Mouse (Mus musculus) gastrocnemius, adult 8-10 months (tissue): Measurements from ENCODE around the gene Hist1h4d. TPM values are rescaled to one million over a fixed set of nuclear protein-coding genes. Genes with fewer than 3 reads are reported as not detected.
"Not testable (repeated sequence)": the region's sequence is repeated elsewhere in the genome, so short reads cannot be mapped to it uniquely, and the experiment has no call there.

Source experiments
- DNase-seq, 2 experiments: peaks; one replicate each; pipeline ENCODE4 v3.0.0; 2022; ENCODE audit warnings: low spot score in 2 of 2
- total RNA-seq, 4 experiments: library from RNA; stranded (reverse); gene quantifications; 2 replicates each; pipeline ENCODE4 v1.2.4; 2022

The Hist1h4d gene
- 10 to 100 TPM; 37.8 to 57.9 (median 48.1) TPM for total RNA-seq

DNA sequence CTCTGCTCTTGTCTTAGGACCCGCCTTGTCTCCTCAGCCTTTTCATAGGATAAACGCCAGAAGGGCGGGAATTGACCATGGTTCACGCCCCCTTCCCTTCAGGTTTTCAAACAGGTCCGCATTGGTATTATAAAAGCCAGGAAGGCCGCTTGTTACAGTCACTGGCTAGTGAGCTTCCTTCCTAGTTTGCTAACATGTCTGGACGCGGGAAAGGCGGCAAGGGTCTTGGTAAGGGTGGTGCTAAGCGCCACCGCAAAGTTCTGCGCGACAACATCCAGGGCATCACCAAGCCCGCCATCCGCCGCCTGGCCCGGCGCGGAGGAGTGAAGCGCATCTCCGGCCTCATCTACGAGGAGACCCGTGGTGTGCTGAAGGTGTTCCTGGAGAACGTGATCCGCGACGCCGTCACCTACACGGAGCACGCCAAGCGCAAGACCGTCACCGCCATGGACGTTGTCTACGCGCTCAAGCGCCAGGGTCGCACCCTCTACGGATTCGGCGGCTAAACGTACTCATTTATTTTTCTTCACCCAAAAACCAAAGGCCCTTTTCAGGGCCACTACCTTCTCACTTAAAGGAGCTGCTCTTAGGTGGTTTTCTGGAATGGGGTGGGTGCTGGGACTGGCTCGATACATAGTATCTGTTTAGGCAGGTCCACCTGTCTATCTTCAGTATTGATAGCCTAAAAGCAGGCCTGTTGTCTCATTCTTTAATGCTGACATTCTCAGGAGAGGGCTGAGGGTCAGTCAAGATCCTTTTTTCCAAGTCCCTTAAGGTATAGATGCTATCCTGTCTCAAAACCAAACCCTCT lies at the start of gene Hist1h4d:
TSS of gene Hist1h4d (plus strand) at position 191 of the 811 bp plus-strand sequence.
- DNase-seq, result peak; percentile 88 to 90

DNA sequence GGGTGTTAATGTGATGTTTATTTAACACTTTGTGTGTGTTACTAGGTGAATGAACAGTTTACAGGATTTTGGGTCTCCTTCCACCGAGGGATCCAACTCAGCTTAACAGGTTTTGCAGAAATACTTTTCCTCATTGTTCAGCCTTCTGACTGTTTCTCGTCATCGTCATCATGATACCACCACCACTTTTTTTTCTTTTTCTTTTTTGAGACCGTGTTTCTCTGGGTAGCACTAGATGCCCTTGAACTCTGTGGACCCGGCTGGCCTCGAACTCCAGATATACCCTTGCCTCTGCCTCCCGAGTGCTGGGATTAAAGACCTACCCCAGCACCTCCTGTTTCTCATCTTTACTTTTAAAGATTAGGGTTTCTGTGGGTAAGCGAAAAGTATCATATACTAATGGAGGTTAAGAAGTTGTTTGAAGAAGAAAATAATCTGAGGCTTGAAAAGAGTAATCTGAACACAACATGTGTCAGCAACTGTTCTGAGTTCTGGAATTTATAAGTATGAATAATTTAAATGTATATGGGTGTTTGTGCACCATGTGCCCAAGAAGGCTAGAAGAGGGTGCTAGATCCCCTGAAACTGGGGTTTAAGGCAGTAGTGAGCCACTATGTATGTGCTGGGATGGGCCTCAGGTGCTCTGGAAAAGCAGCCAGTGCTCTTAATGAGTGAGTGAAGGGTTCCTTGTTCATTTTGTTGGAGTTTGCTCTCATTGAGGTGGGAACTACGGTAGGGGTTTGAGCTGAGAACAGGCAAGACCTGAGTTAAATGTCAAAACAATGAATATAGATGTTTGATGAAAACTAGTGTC lies 48.9 kb upstream of the Hist1h4d start:
- no peak for DNase-seq

DNA sequence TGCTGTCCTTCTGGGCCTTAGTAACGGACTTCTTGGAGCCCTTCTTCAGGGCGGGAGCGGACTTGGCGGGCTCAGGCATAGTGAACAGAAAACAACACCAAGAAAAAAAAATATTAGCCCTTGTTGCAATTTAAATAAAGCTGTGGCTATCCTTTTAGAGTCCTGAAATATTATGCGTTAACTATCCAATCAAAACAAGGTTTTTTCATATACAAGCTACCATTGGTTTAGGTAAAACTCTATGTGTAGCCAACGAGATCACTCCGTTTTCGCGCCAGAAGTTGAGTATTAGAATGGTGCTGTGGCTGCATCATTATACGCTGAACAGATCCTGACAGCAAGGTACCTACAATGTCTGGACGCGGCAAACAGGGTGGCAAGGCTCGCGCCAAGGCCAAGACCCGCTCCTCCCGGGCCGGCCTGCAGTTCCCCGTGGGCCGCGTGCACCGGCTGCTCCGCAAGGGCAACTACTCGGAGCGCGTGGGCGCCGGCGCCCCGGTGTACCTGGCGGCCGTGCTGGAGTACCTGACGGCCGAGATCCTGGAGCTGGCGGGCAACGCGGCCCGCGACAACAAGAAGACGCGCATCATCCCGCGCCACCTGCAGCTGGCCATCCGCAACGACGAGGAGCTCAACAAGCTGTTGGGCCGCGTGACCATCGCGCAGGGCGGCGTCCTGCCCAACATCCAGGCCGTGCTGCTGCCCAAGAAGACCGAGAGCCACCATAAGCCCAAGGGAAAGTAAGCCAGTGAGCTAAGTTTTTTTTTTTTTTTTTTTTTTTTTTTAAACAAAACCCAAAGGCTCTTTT lies 47.6 kb upstream of the Hist1h4d start, which contains the start of gene Hist1h2af:
TSS of gene Hist1h2af (plus strand) at position 347 of the 808 bp plus-strand sequence.
- not testable (repeated sequence) for DNase-seq

- DNase-seq, result no peak
Measured at GRCm38 (mm10) chr13:23534368-23535131, 46.8 kb upstream of the Hist1h4d start.

GRCm38 (mm10) chr13:23535137-23536075 lies 46.0 kb upstream of the Hist1h4d start, which contains the start of gene Hist1h3g:
Gene Hist1h3g (plus strand): TSS chr13:23535422.
- peak; percentile 51 to 60 for DNase-seq

- no peak for DNase-seq
Measured at GRCm38 (mm10) chr13:23536076-23536822, 45.1 kb upstream of the Hist1h4d start.

- DNase-seq, result no peak
Measured at GRCm38 (mm10) chr13:23537006-23537710, 44.2 kb upstream of the Hist1h4d start.

DNA sequence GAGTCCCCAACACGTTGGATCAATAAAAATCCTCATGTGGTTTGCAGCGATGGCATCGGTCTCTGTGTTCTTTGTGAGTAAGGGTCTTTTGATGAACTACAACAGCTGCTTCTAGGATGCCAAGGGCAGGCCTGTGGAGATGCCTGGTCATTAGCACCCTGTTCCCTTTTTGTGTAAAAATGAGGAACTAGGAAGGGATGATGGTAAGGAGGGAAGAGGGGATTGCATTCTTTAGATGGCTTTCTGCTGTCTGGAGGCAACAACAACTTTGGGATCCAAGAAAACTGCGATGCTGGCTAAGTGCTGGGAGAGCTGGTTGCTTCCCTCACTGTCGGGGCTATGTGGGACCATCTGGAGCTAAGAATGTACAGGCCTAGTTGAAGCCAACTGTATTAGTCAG lies 43.1 kb upstream of the Hist1h4d start:
- DNase-seq, result no peak

DNA sequence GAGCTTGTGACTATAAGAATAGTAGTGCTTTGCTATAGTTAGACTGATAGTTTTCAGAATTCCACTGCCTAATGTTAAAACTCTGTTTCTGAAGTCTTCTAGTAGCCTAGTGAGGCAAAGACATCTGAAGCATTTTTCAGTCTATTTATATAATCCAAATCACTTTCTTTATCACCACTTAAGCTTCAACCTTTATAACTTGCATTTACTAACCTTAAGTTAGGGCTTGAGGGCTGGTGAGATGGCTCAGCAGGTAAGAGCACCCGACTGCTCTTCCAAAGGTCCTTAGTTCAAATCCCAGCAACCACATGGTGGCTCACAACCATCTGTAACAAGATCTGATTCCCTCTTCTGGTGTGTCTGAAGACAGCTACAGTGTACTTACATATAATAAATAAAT lies 41.6 kb upstream of the Hist1h4d start:
- not testable (repeated sequence) for DNase-seq

DNA sequence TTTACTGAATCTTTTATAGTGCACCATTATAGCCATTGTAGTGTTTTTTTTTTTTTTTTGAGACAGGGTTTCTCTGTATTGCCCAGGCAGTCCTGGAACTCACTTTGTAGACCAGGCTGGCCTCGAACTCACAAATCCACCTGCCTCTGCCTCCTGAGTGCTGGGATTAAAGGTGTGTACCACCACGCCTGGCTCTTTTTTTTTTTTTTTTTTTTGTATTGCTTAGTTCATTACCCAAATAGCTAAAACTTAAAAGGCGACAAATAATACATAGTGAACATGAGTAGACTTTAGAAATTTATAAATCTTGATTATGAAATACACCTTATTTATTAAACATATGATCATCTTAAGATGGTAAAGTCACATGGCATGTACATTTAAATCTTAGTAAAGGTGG lies 39.9 kb upstream of the Hist1h4d start:
- no peak for DNase-seq

DNA sequence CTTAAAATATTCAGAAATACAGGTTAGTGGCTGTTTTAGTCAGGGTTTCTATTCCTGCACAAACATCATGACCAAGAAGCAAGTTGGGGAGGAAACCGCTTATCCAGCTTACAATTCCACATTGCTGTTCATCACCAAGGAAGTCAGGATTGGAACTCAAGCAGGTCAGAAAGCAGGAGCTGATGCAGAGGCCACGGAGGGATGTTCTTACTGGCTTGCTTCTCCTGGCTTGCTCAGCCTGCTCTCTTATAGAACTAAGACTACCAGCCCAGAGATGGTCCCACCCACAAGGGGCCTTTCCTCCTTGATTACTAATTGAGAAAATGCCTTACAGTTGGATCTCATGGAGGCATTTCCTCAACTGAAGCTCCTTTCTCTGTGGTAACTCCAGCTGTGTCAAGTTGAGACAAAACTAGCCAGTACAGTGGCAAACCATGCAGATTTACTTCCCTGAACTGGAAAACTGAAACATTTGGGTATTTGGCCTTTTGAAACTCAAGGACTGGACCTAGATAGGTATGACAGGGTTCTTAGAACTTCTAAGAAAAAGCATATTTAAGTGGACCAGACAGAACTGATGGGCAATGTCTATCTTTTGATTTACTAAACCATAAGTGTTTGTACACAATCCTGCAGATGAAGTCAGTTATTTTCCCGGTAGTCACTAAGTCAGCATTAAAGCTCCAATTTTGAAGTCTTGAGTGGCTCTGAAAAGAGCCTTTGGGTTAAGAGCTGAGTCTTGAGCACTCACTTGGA lies 39.0 kb upstream of the Hist1h4d start:
- not testable (repeated sequence) for DNase-seq

DNA sequence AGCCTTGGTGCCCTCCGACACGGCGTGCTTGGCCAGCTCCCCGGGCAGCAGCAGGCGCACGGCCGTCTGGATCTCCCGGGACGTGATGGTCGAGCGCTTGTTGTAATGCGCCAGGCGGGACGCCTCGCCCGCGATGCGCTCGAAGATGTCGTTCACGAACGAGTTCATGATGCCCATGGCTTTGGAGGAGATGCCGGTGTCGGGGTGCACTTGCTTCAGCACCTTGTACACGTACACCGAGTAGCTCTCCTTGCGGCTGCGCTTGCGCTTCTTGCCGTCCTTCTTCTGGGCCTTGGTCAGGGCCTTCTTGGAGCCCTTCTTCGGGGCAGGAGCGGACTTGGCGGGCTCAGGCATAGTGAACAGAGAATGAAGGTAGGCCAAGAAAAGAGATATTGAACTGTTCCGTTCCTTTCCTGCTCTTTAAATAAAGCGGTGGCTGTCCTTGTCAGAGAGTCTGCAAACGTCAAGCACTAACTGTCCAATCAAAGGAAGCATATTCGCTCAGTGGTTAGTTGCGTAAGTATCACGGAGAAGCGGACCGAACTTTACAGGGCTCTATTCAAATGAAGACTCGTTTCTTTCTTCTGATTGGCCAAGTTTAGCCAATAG lies 38.3 kb upstream of the Hist1h4d start, which contains the start of gene Hist1h2bh:
TSS of gene Hist1h2bh (minus strand) at position 394 of the 609 bp plus-strand sequence.
- peak in 1 of 2 experiments; percentile 37 for DNase-seq

- DNase-seq, result peak; percentile 26 to 44
Measured at GRCm38 (mm10) chr13:23543965-23544786, 37.2 kb upstream of the Hist1h4d start, which contains the start of gene Hist1h3f. Gene Hist1h3f (plus strand): TSS chr13:23544052.

GRCm38 (mm10) chr13:23544787-23545120 lies 36.6 kb upstream of the Hist1h4d start:
- not testable (repeated sequence) for DNase-seq

GRCm38 (mm10) chr13:23546694-23547093 lies 34.7 kb upstream of the Hist1h4d start:
- no peak for DNase-seq

- DNase-seq, result no peak
Measured at GRCm38 (mm10) chr13:23550761-23551145, 30.6 kb upstream of the Hist1h4d start.
